Comparison of ENCODE assay signal across 26 mouse cellular contexts in genomic region chr5:37725220-37725886, GRCm38 (mm10). TPM values are rescaled to one million over a fixed set of nuclear protein-coding genes. Genes with fewer than 3 reads are reported as not detected.
DNase-seq lines count a peak whose midpoint lies in the region; ATAC-seq lines count a peak whose summit lies in the region.
"Had no signal": no experiment of that assay in that cellular context is flagged by ENCODE, and none has a peak within 500 bp of the region (broad histone marks: within the 10 kb centered on the region; RNA-seq: fewer than 3 reads in every experiment).

No protein-coding gene starts in this region.

- no peak overlapping the region for H3K4me3 ChIP-seq in heart, embryonic 12.5 days
- H3K4me3 ChIP-seq in embryonic facial prominence, embryonic 14.5 days (ENCODE audit: low read depth, low read length): no peak overlapping the region
- H3K4me3 ChIP-seq in heart, embryonic 14.5 days (ENCODE audit: control insufficient read depth in 1 of 2, insufficient read depth in 1 of 2, low read depth in 1 of 2, low read length in 2 of 2): no peak overlapping the region
- H3K4me3 ChIP-seq in limb, embryonic 12.5 days (replicated peaks): no peak overlapping the region
- H3K4me3 ChIP-seq: forebrain, embryonic 10.5 days; heart, adult 2 months; liver, embryonic 12.5 days; megakaryocyte, embryonic 14.5 days; midbrain, embryonic 13.5 days had no signal

- ATAC-seq in heart, embryonic 12.5 days (ENCODE audit: insufficient number of reproducible peaks, low FRiP score): no peak
- ATAC-seq in embryonic facial prominence, embryonic 14.5 days (ENCODE audit: low read depth): peak; percentile 89
- peak; percentile 7; the same call in 1 of the 2 replicates for ATAC-seq in heart, embryonic 14.5 days (ENCODE audit: insufficient number of reproducible peaks, insufficient read depth, low FRiP score, low read depth)
- peak; percentile 45; the same call in 1 of the 2 replicates for ATAC-seq in limb, embryonic 12.5 days (ENCODE audit: insufficient number of reproducible peaks, insufficient read depth, low FRiP score, low TSS enrichment, low read depth)
- ATAC-seq: forebrain, embryonic 16.5 days; liver, embryonic 12.5 days; midbrain, embryonic 13.5 days; Patski had no signal

- H3K4me1 ChIP-seq in heart, embryonic 12.5 days (replicated peaks): peaks cover 10% of the 10 kb centered on the region; the same call in 1 of the 2 replicates
- H3K4me1 ChIP-seq in embryonic facial prominence, embryonic 14.5 days (ENCODE audit: control insufficient read depth, insufficient read depth, low read length): peaks cover 10% of the 10 kb centered on the region
- peaks cover 0 to 3% of the 10 kb centered on the region in 2 experiments; a peak in 1 of 4 replicates for H3K4me1 ChIP-seq in heart, embryonic 14.5 days (ENCODE audit: control insufficient read depth in 2 of 2, insufficient read depth in 2 of 2, low read length in 2 of 2)
- H3K4me1 ChIP-seq in limb, embryonic 12.5 days (replicated peaks): peaks cover 30% of the 10 kb centered on the region
- H3K4me1 ChIP-seq: liver, embryonic 12.5 days; megakaryocyte, embryonic 14.5 days; midbrain, embryonic 13.5 days had no signal

- no peak overlapping the region for H3K4me2 ChIP-seq in heart, embryonic 12.5 days
- H3K4me2 ChIP-seq in embryonic facial prominence, embryonic 14.5 days (ENCODE audit: low read depth, low read length): no peak overlapping the region
- no peak overlapping the region for H3K4me2 ChIP-seq in heart, embryonic 14.5 days (ENCODE audit: low read length)
- no peak overlapping the region for H3K4me2 ChIP-seq in limb, embryonic 12.5 days
- H3K4me2 ChIP-seq: liver, embryonic 12.5 days; midbrain, embryonic 13.5 days had no signal

- no peaks in the 10 kb centered on the region for H3K36me3 ChIP-seq in heart, embryonic 12.5 days
- no peaks in the 10 kb centered on the region for H3K36me3 ChIP-seq in embryonic facial prominence, embryonic 14.5 days (ENCODE audit: control insufficient read depth, insufficient read depth, low read length)
- no peaks in the 10 kb centered on the region for H3K36me3 ChIP-seq in heart, embryonic 14.5 days (ENCODE audit: control insufficient read depth, insufficient read depth, low read length)
- no peaks in the 10 kb centered on the region for H3K36me3 ChIP-seq in limb, embryonic 12.5 days
- H3K36me3 ChIP-seq: forebrain, embryonic 10.5 days; G1E; liver, embryonic 12.5 days; midbrain, embryonic 13.5 days had no signal

- no peak overlapping the region for H3K27ac ChIP-seq in heart, embryonic 12.5 days (ENCODE audit: poor library complexity, severe bottlenecking)
- no peak overlapping the region; the same call in 1 of the 2 replicates for H3K27ac ChIP-seq in embryonic facial prominence, embryonic 14.5 days (replicated peaks; ENCODE audit: low read depth, low read length)
- no peak overlapping the region for H3K27ac ChIP-seq in heart, embryonic 14.5 days (replicated peaks in 1 of 2; ENCODE audit: control insufficient read depth in 1 of 2, insufficient read depth in 1 of 2, low read depth in 2 of 2, low read length in 2 of 2)
- H3K27ac ChIP-seq in limb, embryonic 12.5 days: peak overlapping the region; percentile 85
- H3K27ac ChIP-seq: forebrain, embryonic 10.5 days; heart, adult 2 months; liver, embryonic 12.5 days; midbrain, embryonic 13.5 days had no signal

- WGBS in heart, embryonic 12.5 days: 62% methylated on average over 4 of the region's 4 CpGs
- 38% methylated on average over 4 of the region's 4 CpGs for WGBS in embryonic facial prominence, embryonic 14.5 days
- WGBS in heart, embryonic 14.5 days: 65% methylated on average over 4 of the region's 4 CpGs
- WGBS in limb, embryonic 12.5 days: 66% methylated on average over 4 of the region's 4 CpGs

- intact Hi-C loops in left cerebral cortex, postnatal 14 days (cut with DNase I): no loop called here

- DNase-seq in heart, adult 11 months: peak; percentile 95
- DNase-seq in embryonic facial prominence, embryonic 14.5 days (ENCODE audit: low spot score): peak; percentile 85
- DNase-seq in lung, postnatal 10 days: no peak
- no peak for DNase-seq in left cerebral cortex, postnatal 14 days (ENCODE audit: low spot score in 2 of 2)
- DNase-seq: cerebellum, adult 11 months; cerebellum, adult 9-11 months; gastrocnemius, postnatal 25 days; kidney, adult 11 months; layer of hippocampus, adult 9-11 months; lung, adult 18-20 months had no signal

- peaks cover 4% of the 10 kb centered on the region; the same call in 1 of the 2 replicates for H3K9me3 ChIP-seq in heart, embryonic 12.5 days (replicated peaks)
- no peaks in the 10 kb centered on the region for H3K9me3 ChIP-seq in embryonic facial prominence, embryonic 14.5 days (ENCODE audit: control insufficient read depth, low read length)
- no peaks in the 10 kb centered on the region for H3K9me3 ChIP-seq in heart, embryonic 14.5 days (ENCODE audit: control insufficient read depth, low read length)
- H3K9me3 ChIP-seq in limb, embryonic 12.5 days: no peaks in the 10 kb centered on the region; the same call in 1 of the 2 replicates
- H3K9me3 ChIP-seq: forebrain, embryonic 10.5 days; liver, embryonic 12.5 days; midbrain, embryonic 13.5 days had no signal

- no peak overlapping the region for H3K9ac ChIP-seq in heart, embryonic 12.5 days
- H3K9ac ChIP-seq in embryonic facial prominence, embryonic 14.5 days (ENCODE audit: low read depth, low read length): no peak overlapping the region
- no peak overlapping the region for H3K9ac ChIP-seq in heart, embryonic 14.5 days (ENCODE audit: low read length)
- H3K9ac ChIP-seq in limb, embryonic 12.5 days (replicated peaks): no peak overlapping the region
- H3K9ac ChIP-seq: liver, embryonic 12.5 days; midbrain, embryonic 13.5 days had no signal

- H3K27me3 ChIP-seq in heart, embryonic 12.5 days (replicated peaks): no peaks in the 10 kb centered on the region; the same call in 1 of the 2 replicates
- H3K27me3 ChIP-seq in embryonic facial prominence, embryonic 14.5 days (replicated peaks; ENCODE audit: control insufficient read depth, insufficient read depth, low read length): no peaks in the 10 kb centered on the region; the same call in 1 of the 2 replicates
- H3K27me3 ChIP-seq in heart, embryonic 14.5 days (ENCODE audit: control insufficient read depth, insufficient read depth, low read length): no peaks in the 10 kb centered on the region; the same call in 1 of the 2 replicates
- no peaks in the 10 kb centered on the region for H3K27me3 ChIP-seq in limb, embryonic 12.5 days
- H3K27me3 ChIP-seq: liver, embryonic 12.5 days; megakaryocyte, embryonic 14.5 days; midbrain, embryonic 13.5 days had no signal

RNA-seq across cellular contexts. Expression of gene Stk32b, which starts 8.4 kb away (rescaled TPM):
- polyA plus RNA-seq in heart, embryonic 12.5 days (2016; fragmentation: Nextera tagmentation; extraction: Ambion mirVana): 0.50 and 0.75 TPM in 2 replicates
- 5.0 and 5.1 TPM in 2 replicates for polyA plus RNA-seq in embryonic facial prominence, embryonic 14.5 days (2014; fragmentation: Nextera tagmentation; extraction: Ambion mirVana)
- polyA plus RNA-seq in heart, embryonic 14.5 days (2014; fragmentation: Nextera tagmentation; extraction: Ambion mirVana): 0.93 and 1.3 TPM in 2 replicates
- 1.2 and 1.7 TPM in 2 replicates for polyA plus RNA-seq in limb, embryonic 12.5 days (2016; fragmentation: Nextera tagmentation; extraction: Ambion mirVana)
- total RNA-seq in left cerebral cortex, postnatal 14 days (2021): 1 to 10 TPM; 2.5 to 3.7 TPM
- total RNA-seq: CH12.LX; monocyte, adult 5-6 weeks had no signal
- polyA plus RNA-seq: G1E; large intestine, adult 2 months; small intestine, adult 2 months had no signal

RNA-seq across cellular contexts. Expression of gene Cytl1, which starts 10.0 kb away (rescaled TPM):
- polyA plus RNA-seq in heart, embryonic 12.5 days (2016; fragmentation: Nextera tagmentation; extraction: Ambion mirVana): 2.8 and 3.8 TPM in 2 replicates
- polyA plus RNA-seq in embryonic facial prominence, embryonic 14.5 days (2014; fragmentation: Nextera tagmentation; extraction: Ambion mirVana): 46.5 and 77.8 TPM in 2 replicates
- polyA plus RNA-seq in heart, embryonic 14.5 days (2014; fragmentation: Nextera tagmentation; extraction: Ambion mirVana): 11.1 and 13.4 TPM in 2 replicates
- 7.9 and 14.6 TPM in 2 replicates for polyA plus RNA-seq in limb, embryonic 12.5 days (2016; fragmentation: Nextera tagmentation; extraction: Ambion mirVana)
- under 1 TPM in 1 of 2 experiments, not detected in 1; 0.37 TPM for total RNA-seq in left cerebral cortex, postnatal 14 days (2021)
- total RNA-seq: CH12.LX; G1E; monocyte, adult 5-6 weeks; neutrophil, adult 5-6 weeks had no signal
- polyA plus RNA-seq: forebrain, embryonic 16.5 days; G1E; liver, embryonic 12.5 days; Patski had no signal

Comparison
In these comparisons a context has a peak if more than half of its experiments do, and no peak if none do; other contexts are left out.
1. DNase-seq: peak in heart, adult 11 months (single experiment) and embryonic facial prominence, embryonic 14.5 days (single experiment); none in lung, postnatal 10 days (single experiment) and left cerebral cortex, postnatal 14 days (0 of 2).